Mouse (Mus musculus): ENCODE measurements at regions not wholly inside any gene's neighbourhood (a gene's known extent, or its start where the extent isn't known, plus 50 kb on each side); places are given as distances from the start of the nearest gene placed in this dataset.

DNA sequence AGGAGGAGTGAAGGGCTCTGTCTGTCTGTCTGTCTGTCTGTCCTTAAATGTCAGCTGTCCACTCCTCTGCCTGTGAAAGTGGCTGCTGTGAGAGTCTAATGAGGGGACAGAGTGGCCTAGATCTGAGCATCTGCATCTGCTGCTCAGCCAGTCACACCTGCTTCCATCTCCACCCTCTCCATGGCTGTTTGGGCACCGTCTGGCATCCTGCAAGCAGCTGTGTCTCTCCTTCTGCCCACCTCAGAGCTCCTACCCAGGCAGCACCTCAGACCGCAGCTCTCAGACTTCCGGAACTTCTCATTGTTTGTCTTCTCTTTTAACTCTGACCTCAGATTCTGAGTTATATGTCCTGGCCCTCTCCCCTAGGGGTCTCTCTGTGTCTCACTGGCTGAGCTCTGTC, 159.2 kb downstream of the Gm26897 start:
- no peak for DNase-seq (ENCODE audit: low spot score in 2 of 2)

DNA sequence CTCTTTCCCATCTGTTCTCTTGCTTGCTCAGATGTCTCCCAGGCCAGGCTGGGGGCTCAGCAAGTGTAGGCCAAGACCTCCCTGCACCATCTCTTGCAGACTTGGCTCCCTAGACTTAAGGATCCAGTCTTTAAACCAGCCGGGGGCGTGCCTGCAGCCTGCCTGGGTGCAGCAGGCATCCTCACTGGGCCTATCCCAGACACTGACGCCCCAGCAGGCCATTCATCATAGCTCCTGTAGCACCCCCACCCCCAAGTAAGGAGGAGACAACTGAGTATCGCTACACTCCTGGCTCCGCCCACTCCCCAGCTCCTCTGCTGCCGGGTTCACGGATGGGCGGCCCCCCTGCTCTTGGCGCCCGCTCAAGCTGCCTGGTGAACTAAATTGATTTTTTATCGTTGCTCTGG, 160.2 kb downstream of the Gm26897 start:
- DNase-seq (ENCODE audit: low spot score in 2 of 2) = peak; percentile 62 to 72

DNA sequence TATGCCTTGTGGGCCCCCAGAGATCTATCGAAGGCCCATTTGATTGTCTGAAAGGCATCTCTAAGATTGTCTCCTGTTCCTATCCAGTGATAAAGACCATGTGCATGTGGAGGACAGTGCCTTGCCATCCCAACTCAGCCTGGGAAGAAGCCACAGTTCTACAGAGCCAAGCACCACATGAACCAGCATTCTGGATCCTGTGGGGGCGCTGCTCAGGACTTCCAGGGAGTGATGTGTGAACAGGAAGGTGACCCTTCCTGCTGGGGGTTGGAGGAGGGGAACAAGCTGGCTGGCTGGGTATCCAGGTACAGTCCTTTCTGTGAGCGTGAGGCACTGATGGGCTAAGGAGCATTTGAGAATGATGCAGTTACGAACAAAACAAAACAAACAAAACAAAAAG, 163.8 kb downstream of the Gm26897 start:
- DNase-seq (ENCODE audit: low spot score in 2 of 2) = no peak

DNA sequence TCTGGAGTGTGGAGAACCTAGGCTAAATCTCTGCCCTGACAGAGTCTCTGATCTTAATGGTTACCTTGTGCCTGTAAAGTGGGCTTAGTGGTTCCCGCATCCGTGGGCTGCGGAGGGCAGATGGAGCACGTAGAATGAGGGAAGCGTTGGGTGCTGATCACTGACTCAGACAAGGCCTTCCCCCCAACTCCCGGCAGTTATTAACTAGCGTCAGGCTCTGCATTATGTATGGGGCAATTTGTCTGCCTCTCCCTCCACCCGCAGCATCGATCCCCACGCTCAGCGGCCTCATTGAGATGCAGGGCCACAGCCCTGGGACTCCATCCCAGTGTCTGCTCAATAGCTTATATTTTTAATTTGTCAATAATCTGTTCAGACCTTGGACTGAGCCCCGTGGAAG, 164.8 kb downstream of the Gm26897 start:
- DNase-seq (ENCODE audit: low spot score in 2 of 2) = no peak

DNA sequence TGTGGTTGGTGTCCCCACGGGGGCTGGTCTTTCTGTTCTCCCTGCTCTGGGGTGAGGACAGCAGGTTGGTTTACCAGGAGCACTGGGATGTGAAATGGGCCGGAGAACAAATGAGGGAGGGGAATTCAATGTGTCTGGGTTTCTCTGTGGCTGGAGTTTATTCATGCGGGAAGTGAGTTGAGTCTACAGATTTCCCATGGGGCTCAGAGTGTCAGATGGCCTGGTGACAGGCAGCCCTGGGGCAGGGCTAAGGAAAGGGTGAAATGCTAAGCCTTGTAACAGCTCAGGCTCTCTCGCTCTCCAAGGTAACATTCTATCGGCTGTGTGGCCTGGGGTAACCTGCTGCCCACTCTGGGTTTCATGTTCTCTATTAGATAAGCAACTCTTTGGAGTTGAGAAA, 167.5 kb downstream of the Gm26897 start:
- DNase-seq (ENCODE audit: low spot score in 2 of 2) = no peak

DNA sequence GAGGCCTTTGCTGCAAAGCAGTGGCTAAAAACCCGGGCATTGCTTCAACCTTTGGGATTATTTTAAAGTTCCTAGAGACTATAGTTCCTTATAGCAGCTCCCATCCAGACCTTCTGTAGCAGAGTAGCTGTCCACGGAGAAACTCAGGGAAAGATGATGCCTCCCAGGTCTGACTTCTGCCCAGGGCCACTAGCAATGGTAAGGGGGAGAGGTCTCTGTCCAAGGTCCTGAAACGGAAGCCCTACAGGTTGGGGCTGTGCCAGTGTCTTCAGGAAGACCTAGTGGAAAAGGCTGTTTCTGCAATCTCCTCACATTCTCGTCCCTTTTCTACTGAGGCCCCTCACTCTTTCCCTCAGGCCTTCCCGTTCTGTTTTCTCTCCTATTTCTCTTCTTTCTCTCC, 168.0 kb downstream of the Gm26897 start:
- no peak for DNase-seq (ENCODE audit: low spot score in 2 of 2)

DNA sequence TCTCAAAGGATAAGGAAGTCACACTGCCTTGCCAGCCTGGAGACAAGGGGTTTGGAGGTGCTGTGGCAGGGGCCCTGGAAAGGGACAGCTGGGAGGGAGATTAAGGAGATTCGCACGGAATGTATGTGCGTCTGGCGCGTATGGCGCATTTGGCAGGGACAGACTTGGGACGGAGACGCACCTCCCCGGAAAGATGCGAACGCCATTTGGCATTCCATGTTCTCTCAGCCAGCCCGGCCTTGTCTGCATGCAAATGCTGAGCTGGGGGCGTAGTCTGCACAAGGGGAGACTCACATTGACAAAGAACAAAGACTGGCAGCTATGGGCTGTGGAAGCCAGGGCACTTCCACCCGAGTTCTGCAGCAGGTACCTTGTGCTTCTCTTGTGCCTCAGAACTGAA, 174.4 kb downstream of the Gm26897 start:
- peak; percentile 20 to 44 for DNase-seq (ENCODE audit: low spot score in 2 of 2)

DNA sequence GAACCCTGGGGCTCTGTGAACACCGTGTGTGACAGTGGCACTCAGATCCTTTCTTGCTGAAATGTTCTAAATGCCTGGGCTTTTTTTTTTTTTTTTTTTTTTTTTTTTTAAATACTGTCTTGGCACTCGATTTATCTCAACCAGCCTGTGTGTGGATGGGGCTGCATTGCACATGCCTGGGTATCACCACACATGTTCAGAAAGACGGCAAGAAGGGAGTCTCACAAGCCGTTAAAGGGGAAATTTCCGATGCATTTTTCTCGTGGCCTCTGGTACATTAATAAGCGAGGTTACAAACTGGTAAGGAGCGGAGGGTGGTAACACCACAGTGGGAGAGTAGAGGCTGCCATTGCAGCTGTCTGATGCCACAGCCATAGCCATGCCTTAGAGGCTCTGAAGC, 176.8 kb downstream of the Gm26897 start:
- DNase-seq (ENCODE audit: low spot score in 2 of 2) = no peak

DNA sequence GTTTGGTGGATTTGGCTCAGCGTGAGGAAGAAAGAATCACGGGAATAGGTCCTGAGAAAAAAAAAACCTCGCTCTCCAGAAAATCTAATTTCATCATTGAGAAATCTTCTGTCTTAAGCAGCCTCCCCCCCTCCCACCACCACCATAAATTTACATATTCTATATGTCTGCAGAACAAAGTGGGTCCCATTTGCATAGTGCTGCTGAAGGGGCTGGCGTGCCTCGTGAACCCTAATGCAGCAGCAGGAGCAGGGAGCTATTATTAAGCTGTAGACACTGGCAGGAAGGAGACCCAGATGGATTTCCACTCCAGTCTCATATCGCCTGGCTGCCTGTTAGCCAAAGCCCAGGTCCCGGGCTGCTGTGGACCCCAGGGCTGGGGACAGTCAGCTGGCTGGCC, 179.6 kb downstream of the Gm26897 start:
- no peak for DNase-seq (ENCODE audit: low spot score in 2 of 2)

DNA sequence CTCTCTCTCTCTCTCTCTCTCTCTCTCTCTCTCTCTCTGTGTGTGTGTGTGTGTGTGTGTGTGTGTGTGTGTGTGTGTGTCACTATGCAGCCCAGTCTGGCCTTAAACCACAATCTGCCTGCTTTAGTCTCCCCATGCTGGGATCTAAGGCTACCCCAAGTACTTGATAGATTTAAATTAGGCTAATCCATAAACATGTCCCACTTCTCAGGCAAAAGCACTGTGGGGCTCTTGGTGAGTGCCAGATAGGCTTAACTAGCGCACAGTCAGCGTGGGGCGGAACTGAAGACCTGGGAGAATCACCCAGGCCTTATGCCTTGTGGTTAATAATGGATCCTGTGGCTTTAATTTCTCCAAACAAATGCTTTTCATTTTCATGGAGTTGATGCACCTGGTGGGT, 180.6 kb downstream of the Gm26897 start:
- DNase-seq (ENCODE audit: low spot score in 2 of 2) = no peak

DNA sequence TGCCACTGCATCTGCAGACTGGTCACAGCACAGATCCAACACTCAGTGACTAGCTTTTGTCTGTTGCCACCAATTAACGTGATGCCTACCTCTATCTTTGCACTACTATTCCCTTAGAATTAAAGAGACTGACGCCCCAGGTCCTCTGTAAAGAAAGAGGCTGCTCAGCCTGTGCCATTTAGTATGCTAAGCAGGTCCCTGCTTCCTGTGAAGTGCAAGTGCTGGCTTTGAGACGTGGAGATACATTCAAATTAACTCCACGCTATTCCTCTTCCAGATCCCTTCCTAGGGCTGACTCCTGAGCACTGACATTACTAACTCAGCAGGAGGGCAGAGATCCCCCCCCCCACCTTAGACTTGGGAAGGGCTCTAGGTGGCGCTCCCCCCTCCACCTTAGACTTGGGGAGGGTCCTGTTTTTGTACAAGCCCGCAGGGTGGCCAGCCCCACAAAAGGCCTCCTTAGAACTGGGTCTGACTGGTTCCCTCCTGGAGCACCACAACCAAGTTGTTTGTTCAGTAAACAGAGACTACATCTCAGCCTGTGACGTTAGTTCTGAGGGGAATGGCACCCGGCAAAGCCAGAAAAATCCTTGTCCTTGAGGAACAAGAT, 184.0 kb downstream of the Gm26897 start:
- no peak for DNase-seq (ENCODE audit: low spot score in 2 of 2)

DNA sequence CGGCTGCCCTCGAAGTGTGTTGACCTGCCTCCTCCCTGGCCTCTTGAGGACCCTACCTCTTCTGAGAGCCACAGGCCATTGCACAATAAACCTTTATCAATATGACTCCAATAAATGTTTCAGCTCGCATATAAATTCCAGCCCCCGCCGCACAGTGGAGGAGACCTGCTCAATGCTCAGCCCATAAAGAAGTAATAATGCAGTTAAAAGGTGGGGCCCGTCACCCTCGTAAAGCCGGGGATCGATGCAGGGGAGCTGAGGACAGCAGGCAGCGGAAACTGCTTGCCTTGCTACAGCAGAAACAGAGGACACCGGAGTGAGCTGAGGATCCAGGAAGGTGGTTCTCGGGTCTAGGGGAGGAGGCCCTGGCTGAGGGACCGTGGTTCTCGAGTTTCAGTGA, 185.2 kb downstream of the Gm26897 start:
- DNase-seq (ENCODE audit: low spot score in 2 of 2) = no peak

DNA sequence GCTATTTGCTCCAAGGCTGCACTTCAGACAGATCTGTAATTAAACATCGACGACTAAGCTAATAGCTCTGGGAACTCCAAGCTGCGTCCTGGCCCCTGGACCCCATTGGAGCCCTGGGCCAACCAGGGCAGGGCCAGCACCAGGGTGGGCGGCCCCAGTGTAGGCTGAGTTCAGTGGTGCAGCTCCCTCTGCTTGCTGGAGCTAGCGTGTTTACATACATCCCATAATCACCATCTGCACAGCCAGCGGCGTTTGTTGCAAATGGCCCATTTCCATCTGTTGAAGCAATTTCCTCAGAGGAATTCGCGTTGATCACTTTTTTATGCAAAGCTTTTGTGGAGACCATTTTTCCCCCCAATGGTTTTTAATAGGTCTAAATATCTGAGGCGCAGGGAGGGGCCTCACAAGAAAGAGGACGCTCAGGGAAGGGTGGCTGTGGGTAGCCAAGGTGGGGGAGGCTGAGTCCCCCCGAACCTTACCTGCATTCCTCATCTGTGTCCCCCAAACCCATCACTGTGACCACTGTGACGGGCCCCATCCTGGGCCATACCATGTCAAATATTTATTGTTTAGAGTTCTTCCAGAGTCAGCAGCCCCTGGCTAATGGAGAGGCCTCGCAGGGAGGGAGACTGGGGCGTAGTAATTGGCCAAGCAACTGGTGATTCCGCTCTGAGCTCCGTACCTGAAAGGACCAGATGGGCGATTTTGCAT, 189.4 kb downstream of the Gm26897 start:
- no peak for DNase-seq (ENCODE audit: low spot score in 2 of 2)

DNA sequence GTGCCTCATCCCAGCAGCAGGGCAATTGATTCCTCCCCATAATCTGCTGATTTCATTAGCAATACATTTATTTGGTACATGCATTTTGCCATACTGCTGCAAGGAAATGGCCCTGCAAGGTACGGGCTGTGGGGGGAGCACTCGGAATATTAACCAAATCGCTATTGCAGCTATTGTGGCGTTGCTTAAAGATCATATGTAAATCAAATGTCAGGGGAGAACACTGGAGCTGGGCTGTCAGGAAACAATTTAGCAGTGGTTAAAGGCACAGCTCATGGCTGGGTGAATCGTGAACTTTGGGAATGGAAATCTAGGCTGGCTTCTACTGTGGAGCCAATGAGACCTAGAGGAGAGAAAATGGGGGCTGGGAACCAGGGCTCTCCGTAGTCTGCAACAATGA, 192.0 kb downstream of the Gm26897 start:
- DNase-seq (ENCODE audit: low spot score in 2 of 2) = no peak

DNA sequence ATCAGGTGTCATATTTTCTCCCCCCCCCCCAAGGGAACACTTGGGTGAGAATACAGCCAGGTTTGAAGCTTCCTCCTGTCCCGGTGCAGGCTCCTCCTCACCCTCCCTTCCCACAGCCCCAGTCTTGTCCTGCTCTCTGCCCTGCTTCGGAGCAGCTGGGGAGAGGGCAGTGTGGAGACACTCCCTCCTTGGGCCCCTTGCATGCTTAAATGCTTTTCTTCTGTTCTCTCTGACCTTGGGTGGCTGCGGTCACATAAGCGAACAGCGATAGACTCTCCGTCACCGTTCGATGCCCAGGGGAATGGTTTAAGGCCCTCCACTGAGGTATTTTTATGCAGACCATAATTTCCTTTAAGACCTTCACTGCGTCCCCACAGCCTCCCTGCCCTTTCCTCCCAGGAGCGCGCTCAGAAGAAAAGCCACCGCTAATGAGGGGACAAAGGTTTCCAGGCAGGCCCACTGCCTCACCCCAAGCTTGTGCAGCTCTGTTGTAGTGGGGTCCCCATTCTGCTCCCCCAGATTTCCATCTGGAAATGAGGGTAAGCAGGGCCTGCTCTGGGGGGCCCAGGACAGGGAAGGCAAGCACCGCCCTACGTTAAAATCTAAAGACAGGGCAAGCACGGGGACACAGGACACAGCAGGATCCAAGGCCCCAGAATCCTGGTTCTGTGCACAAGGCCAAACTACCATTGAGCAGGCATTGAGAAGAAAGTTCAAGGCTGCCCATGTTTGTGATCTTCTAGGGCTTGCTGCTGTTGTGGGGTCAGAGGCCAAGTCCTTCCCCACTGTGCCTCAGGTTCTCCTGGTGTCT, 195.7 kb downstream of the Gm26897 start:
- DNase-seq (ENCODE audit: low spot score in 2 of 2) = no peak

DNA sequence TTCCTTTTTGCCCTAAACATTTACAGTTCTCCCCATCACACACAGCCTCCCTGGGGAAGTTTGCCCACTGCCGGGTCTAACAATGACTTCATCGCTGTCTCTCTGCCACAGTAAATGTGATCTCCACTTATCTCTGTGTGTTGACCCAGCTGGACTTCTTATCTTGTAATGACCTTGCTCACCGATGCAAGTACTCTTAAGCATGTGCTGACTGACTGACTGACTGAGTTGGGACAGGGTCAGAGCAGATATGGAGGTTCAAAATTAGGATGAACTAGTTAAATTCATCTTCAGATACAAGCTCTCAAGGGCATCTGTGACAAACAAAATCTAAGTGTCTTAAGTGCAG, 196.2 kb downstream of the Gm26897 start:
- DNase-seq (ENCODE audit: low spot score in 2 of 2) = no peak

DNA sequence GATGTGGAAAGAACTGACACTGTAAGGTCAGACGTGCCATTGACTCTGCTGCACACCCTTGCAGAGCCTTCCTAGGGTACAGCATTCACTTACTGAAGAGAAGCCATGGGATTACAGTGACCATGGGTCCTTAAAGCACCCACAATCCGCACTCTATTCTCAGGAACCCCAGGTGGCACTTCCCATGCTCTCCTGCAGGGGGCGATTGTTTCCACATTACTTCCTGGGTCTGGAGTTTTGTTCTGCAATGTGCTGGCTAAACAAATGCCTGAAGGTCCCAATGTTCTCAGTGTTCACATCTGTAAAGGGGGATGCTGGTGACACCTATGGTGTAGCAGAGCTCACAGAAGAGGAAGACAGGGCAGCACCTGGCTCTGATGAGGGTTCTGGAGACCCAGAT, 198.0 kb downstream of the Gm26897 start:
- no peak for DNase-seq (ENCODE audit: low spot score in 2 of 2)

DNA sequence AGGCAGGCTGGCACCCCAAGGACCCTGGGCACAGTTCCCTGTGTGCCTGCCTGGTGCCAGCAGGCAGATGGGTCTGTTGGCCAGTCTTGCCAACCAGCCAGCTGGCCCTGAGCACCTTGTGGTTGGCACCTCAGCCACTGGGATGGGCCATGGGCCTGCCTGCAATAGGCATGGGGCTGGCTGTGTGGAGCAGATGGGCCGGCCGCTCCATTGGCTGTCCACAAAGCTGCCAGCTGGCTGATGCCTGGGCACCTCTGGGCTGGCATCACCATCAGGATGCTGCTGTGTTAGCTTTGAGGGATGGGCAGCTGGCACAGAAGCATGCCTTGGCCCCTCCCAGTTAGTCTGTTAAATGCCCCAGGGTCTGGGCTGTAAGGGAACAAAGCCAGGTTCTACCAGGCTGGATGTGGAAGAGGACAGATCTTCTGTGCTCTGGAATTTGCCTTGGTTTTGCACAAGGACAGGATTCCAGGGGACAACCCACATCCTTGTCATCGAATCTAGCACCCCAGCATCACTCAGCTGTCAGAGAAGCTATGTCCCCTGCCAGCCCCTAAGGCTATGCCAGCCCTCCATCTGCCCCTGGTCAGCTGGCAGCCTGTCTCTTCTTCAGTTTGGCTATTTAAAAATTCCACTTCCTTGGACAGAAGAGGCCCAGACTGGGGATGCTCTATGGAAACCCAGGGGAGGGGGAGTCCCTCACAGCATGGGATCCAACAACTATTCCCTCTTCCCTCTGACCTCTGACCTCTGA, 201.8 kb downstream of the Gm26897 start:
- DNase-seq (ENCODE audit: low spot score in 2 of 2) = peak; percentile 64 to 75

DNA sequence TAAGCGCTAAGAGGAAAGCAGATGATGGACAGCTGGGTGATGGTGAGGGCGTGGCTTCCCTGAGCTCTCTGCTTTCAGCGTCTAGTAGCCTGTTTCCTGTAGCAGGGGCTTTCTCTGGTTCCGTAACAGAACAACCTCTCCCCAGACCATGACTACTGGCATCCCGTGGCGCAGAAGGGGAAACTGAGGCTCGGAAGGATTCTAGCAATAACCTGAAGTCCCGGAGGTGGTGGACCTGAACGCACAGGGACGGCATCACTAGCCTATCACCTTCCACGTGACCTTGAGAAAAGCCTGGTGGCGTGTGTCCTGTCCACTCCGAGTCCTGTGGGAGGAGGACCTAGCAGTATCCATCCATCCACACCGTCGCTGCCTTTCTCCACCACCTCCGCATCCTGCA, 208.1 kb downstream of the Gm26897 start:
- no peak for DNase-seq (ENCODE audit: low spot score in 2 of 2)

DNA sequence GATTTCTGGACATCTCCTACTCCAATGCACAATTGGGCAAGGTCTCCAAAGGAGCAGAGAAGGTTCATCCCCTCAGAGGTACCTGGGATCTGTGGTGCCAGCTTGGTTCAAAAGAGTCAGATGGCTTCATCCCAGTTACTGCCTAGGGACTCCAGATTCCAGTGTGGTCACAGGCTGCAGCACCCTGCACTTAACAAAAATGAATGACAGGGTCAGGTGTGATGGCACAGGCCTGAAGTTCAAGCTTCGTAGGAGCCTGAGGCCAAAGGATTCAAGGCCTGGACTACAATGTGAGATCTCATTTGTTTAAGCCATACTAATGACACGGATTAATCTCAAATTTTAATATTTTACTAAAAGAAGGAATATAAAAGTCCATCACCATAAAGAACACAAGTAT, 209.1 kb downstream of the Gm26897 start:
- DNase-seq (ENCODE audit: low spot score in 2 of 2) = no peak

DNA sequence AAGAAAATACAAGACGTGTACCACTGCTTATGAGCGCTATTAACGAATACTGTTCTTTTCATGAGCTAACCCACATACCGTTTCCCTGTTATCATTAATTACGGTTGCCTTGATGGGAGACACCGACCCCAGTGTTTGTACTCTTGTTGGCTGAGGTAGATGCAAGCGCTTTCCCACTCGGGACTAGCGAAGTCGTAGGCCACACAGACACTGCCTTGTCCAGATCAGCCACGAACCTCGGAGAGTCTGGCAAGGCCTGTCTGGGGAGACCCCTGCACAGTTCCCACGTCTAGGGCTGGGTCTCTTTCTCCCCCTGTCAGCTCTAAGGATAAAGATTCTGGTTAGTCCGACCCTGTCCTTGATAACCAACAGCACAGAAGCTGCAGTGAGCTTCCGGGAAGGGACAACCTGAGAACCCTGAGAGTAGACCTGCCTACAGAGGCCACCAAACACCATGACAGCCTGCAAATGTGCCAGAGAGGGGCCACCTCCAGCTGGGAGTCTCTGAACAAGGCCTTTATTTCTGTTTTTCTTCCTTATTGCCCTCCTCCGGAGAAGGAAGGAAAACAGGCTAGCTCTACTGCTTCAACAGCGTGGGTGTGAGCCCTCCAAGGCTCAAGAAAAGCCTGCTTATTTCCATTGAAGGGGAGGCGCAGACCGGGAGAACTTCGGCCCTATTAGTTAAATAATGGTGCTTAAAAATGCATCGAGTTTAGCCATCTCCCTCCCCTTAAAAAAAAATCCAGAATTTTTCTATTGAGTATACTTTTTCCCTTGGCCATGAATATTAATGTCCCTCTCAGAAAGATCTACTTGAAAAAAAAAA, 209.8 kb downstream of the Gm26897 start:
- no peak for DNase-seq (ENCODE audit: low spot score in 2 of 2)

Data from layer of hippocampus, postnatal 10 days (tissue).